Mouse (Mus musculus): ENCODE data around the gene Sys1.

The Sys1 gene

DNA sequence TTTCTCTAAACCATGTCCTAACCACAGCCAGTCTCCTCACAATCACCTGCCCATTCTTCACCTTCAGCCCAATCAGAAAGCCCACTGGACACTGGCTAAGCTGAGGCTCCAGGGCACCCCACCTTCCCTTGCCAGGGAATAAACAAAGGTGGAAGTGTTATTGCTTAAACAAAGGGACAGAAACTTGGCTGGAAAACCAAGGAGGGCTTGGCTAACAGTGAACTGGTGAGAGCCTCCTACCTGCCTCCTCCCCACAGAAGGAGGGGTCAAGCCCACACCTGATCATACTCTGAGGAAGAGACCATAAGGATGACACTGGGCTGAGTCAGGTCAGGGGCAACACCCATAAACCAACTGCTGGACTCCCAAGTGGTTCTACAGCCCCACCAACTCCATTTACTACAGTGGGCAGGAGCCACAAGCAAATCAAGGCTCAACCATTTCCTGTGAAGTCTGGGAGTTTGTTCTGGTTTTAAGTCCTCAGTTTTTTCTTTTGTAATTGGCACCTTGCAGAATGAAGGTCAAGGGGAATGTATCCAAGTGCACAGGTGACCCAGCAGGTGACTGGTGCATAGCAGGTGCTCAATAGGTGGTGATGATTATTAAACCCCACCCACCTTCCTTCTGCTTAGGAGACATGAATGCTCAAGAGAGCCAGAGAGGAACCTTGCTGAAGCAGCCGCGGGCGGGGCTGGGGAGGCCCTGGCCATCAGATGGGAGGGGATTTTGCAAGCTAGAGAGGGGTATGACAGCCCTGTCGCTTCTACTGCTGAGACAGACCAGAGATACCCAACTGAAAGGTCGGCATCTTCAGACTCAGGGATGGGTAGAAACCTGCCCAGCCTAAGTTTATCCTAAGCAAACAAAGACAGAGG lies 21.3 kb upstream of the Sys1 start:
- DNase-seq: no peak

DNA sequence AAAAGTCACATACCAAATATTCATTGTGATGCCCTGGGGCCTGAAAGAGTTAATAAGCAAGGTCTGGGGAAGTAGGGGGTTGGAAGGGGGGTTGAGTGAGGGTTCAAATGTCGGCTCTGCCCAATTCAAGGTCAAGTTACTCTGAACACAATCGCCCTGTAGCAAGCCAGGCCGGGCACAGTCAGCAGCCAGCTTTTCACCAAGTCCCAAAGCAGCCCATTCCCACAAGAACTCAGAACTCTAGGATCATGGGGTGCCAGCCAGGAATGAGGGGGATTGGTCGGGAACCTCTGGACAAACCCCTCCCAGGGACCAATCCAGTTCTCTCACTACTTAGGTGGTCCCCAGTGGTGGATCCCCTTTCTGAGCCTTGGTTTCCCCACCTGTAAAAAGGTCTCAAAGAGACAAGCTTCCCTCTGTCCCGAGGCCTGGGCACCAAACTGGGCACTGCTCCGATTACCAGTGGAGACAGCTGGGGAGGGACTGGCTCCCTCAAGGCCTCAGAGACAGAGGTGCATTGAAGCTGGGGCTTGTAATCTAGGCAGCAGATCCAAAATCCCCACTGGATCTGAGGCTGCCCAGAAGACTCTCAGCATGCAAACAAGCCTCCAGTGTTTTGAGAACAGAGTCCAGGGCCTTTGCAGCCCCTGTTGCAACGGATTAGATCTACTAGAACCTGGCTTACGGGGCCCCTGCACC lies 20.4 kb upstream of the Sys1 start:
- no peak for DNase-seq

DNA sequence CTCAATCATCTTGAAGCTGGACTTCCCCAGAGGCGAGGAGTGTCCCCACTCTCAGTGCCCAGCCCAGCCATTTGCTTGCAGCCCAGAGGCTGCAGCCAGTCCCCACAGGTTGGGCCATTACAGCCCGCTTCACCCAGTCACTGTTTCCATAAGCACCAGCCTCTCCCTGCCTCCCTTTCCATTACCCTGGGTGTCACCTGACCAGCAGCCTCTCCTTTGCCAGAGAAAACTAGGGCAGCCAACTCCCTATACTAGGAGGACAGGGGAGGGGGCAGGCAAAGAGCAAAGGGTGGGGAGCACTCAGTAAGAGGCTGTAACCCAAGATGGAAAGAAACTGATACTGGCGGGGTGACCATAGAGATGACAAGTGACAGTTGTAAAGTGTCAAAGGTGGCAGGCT lies 19.8 kb upstream of the Sys1 start:
- no peak for DNase-seq

DNA sequence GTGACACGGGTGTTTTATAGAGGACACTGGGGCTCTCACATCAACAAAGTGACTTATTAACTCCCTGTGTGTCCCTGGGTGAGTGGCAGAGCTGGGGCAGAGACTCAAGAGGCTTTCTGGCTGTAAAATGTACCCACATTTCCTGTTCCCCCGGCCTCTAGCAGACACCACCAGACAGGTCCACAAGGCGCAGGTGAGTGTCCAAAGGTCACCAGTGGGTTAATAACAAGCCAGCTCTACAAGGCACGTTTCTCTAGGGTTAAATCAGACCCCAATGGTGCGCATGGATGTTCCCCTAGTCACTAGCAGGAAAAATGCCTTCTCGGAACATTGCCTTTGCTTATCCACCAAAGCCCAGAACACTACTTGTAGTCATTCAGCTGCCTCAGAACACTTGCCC lies 19.1 kb upstream of the Sys1 start:
- DNase-seq: no peak

DNA sequence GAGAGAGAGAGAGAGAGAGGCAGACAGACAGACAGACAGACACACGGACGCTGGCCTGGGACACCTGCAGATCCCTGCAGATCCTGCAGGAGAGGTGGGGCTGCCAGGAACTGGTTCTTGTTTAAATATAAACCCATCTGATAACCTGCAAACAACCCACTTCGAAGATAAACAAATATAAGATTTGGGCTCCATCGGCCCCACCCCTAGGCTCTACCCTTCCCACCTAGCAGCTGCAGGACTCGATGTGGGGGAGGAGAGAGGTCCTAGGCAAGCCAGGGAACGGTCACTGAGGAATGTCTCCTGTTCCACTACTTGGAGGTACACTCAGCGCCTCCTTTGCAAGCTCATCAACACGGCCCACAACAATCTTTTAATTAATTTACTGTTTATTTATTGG lies 18.5 kb upstream of the Sys1 start:
- DNase-seq: no peak

DNA sequence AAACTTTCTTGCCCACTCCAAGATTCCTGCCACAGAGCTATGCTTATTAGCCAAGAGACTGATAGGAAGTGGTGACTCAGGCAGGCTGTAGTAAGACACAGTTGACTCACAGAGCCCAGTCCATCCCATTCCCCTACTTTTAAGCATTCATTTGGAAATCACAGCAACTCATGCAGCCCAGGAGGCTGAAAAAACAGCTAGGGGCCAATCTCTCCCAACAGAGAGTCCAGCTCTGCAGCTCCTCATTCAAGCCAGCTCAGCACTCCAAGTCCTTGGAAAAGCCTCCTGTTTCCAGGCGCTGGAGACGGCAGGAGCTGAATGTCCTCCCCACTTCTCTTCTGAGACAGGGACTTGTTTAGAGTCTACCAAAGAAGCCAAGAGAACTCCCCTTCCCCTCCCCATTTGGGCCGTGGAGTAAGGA lies 17.8 kb upstream of the Sys1 start:
- DNase-seq: no peak

DNA sequence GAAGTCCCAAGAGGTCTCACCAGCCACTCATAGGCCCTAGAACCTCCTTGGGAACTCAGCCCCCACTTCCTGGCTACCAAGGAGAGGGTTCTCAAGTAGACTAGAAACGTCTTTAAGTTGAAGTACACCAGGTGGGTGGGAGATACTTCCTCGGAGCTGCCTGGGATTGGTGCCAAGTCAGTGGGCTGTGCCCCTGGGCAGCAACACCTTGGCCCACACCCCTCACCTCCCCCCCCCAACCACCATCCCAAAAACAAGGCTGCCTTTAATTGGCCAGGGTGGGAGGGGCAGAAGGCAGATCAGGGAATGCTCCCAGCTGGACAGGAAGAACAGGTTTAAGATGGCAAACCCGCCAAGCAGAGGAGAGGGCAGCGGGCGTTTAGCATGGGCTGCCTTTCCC lies 16.4 kb upstream of the Sys1 start:
- DNase-seq: no peak

DNA sequence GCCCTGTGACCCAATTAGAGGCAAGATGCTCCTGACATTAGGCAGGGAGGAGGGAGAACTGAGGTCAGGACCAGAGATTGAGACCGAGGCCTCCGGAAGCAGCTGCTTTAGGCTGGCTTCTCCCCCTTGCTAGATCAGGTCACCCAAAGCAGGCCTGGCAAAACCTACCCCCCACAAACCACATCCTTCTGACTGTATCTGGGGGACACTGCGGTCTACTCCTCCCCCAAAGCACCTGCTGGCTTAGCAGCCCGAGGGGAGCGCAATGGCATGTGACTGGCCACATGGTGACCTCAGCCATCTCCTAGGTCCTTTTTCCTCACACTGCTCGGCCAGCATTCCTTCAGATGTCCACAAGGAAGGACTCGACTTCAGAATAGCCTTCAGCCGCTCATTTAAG lies 15.6 kb upstream of the Sys1 start:
- DNase-seq: no peak

DNA sequence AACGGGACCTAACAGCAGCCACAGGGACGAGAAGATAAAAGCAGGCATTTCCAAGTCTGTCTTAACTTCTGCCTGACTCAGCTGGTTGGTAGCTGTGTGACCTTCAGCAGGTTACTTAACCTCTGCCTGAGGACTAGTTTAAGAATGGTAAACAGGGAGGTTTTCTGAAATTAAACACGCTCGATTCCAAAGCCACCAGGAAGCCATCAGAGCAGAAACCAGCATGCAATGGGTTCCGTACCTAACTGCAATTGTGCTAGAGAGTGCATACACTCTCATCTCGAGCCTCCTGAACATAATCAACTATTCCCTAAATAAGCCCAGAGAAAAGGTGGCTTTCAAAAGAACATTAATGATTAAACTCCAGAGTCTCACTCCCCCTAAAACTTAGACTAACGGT lies 15.0 kb upstream of the Sys1 start:
- no peak for DNase-seq

DNA sequence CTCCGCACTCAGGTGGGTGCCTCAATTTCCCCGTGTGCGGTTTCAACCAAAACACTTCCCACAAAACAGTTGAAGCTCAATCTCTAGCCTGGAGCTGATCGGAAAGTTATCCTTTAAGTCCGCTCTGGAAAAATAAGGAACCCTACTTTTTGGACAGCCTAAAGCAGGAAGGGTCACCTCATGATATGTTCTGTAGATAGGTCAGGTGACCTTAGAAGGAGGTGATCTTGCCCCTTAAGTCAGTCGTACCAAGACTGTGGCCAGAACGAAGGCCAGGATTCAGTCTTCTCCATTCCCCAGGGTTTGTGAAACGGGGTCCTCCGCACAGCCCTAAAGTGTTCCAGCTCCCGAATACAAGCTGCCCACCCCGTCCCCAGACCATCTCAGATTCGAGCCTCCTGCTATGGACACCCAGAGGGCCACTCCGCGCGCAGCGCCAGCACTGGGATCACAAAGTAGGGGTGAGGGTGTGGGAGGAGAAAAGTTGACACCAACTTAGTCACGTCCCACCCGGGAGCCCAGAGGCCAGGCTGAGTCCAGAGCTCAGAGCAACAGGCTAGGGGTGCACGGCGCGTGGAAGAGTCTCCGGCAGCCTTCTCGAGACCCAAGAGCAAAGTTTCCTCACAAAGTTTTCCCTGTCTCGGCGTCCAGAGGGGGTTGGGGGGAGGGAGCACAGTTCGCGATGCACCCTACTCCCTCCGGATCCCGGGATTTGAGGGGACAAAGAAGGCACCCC lies 14.3 kb upstream of the Sys1 start:
- DNase-seq: no peak

DNA sequence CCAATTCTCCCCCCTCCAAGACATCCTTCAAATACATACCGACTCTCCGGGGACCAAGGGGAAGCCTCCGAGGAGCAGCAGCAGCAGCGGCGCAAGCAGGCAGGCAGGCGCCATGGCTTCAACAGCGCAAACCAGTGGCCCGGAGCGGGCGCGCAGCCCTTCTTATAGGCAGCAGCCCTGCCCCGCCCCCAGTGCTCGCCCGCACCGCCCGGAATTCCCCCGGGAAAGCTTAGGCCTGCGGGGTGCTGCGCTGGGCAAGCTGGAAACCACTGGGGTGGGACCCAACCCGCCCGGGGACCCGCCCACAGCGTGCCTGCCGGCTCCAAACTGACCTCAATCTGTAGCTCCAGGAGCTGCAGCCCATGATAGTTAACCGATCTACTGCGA lies 13.7 kb upstream of the Sys1 start:
- peak; percentile 75 for DNase-seq

DNA sequence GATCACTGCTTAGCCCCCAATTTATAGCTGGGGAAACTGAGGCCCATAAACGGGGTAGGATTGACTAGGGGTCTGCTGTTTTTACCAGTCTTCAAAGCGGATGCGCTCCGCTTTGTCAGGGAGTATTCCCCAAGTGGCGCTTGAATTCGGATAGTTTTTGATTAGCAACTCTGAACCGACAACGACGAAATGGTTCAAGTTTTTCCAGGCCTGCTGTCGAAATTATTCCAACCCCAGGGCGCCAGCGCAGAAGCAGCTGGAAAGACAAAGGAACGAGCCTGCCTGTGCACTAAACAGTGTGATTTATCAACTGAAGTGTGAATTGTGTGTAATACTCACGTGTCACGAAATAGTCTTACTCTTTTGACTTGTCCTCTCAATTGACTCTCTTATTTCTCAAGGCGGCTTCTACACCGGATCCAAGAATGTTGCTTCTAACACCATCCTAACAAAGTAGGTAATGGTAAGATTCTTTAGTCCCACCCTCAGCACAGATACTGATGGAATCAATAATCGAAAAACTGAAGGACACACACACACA lies 13.2 kb upstream of the Sys1 start, which contains the start of gene Sdc4:
Gene Sdc4, minus strand, starts transcription at position 428 of the 541 bp plus-strand sequence.
- no peak for DNase-seq

DNA sequence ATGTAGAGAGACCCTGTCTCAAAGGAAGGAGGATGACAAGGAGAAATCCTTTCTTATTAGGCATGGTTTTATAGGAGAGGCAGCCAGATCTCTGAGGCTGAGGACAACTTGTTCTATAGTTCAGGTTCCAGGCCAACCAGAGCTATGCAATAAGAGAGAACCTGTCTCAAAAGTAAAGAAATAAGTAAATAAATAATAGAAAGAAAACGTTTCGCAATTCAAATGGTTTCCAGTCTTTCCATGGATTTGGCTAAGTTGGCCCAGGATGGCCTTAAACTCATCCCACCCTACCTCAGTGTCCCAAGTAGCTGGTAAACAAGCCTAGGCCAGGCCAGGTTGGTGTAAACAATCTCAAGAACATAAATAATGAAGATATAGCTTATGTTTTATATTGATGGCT lies 12.1 kb upstream of the Sys1 start:
- DNase-seq: no peak

DNA sequence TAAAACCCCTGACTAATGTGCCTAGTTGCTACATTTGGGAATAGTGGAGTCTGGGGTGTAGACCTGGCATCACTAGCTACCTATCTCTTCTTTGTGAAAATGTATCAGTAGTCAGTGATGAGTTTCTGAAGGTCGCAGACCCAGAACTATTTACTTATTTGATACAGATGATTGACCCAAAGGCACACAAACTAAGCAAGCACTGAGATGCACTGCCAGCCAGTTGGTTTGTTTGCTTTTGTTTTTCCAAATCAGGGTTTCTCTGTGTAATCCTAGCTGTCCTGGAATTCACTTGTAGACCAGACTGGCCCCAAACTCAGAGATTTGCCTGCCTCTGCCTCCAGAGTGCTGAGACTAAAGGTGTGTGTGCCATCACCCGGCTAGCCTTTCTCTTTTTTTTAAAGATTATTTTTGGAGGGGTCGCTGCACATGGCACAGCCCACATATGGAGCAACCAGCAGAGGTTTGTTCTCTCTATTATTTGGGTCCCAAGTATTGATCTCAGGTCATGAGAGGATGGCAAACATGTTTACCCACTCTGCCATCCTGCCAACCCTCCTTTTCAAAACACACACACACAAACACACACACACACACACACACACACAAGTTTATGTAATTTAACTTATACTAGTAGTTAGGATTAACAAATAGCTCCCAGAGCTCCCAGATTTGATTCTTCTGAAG lies 11.2 kb upstream of the Sys1 start:
- DNase-seq: no peak

DNA sequence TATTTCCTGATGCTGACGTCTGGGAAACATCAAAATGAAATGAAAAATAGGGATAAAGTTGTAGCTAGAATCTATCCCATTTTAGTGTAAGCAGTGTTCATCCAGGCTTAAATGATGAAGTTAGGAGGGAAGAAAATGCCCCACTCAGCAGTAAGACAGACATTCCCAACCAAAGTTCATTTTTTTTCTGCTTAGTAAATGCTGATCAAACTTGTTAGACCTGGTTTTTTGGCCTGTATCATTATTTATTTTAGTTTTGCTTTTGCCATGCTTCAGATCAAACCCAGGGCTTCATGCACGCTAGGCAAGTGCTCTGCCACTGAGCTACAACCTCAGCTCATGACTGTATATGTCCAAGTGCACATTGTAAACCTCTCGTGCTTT lies 10.7 kb upstream of the Sys1 start:
- no peak for DNase-seq

DNA sequence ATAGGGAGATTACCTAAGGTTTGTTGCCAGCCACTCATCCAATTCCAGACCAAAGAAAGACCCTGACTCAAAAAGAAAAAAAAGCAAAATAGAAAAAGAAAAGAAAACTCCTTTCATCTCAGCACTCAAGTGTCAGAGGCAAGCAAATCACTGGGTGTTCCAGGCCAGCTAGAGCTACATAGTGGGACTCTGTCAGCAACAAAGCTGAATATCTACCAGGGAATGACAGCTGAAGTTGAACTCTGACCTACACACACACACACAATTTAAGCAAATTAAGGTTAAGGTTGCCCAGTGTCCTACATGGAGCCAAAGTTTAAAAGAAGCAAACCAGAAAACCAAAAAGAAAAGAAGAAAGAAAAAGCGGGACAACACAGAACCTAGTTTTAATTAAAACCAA lies 8.6 kb upstream of the Sys1 start:
- DNase-seq: no peak

DNA sequence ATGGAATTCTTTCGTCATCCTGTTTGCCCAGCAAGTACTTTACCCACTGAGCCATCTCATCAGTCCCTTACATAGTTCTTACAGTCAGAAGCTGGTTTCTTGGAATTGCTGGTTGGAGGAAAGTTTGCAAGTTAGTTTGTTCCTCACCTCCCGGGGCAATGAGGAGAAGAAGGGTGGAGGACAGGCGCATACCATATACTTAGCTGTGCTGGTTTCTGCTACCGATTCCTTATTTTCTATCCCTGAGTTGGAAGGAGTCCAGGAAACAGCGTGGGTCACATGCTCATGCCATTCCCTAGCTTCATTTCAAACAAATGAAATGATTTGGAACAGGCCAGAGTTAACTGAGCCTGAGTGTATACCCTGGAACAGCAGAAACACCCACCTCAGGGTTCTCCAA lies 7.8 kb upstream of the Sys1 start:
- DNase-seq: no peak

DNA sequence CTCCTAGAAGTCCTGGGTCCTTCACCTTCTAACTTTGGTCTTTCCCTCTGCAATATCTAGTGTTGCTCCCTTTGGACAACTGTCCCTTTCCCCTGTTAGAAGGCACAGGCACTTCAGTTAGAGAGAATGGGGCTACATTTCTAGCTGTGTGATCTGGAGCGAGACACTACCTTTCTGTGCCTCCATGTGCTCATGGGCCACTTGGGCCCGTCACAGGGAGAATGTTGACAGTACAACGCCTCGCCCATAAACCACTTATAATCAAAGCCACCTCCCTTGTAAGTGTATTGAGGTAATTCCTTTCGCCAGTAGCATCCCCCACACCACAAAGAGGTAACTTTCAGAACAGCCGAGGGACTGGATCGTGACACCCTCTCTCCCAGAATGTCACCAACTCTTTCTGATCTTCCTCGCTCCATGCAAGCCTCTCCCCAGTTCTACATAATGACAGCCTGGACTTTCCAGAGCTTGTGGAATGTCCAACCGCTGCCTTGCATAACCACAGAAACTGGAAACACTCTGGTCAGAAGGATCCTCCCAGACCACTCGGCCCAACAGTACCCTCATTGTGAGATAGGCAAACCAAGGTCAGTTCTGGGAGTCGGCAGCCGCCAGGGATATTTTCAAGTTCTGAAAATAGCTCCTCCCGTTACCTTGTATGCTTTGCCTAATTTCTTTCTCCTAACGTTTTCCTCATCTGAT lies 7.3 kb upstream of the Sys1 start:
- DNase-seq: no peak

DNA sequence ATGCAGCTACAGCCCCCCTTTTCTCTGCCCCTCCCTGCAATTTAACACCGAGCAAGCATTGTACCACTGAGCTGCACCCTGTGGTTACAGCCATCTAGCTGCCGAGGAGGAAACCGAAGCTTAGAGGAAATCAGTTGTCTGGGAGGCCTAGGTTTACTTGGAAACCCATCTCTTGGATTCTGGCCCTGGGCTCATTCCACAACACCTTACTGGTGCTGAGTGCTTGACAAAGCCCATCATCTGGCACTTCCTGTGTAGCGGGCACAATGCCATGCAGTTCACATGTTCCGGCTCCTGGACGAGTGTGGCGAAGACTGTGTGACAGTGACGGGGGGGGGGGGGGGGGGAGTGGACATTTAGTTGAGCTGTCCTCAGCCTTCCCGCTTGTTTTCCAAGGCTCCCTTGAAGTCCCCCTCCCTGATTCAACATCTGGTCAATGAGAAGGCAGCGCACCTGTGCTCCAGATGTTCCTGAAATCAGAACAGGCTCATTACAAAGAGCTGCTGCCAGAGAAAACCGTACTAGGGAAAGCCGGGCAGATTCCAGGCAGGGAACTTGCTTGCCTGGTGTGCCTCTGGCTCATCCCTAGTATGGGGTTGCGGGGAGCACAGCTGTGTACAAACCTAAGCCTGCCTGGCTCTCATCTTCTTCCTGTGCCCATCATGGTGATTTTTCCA lies 4.6 kb upstream of the Sys1 start:
- no peak for DNase-seq

DNA sequence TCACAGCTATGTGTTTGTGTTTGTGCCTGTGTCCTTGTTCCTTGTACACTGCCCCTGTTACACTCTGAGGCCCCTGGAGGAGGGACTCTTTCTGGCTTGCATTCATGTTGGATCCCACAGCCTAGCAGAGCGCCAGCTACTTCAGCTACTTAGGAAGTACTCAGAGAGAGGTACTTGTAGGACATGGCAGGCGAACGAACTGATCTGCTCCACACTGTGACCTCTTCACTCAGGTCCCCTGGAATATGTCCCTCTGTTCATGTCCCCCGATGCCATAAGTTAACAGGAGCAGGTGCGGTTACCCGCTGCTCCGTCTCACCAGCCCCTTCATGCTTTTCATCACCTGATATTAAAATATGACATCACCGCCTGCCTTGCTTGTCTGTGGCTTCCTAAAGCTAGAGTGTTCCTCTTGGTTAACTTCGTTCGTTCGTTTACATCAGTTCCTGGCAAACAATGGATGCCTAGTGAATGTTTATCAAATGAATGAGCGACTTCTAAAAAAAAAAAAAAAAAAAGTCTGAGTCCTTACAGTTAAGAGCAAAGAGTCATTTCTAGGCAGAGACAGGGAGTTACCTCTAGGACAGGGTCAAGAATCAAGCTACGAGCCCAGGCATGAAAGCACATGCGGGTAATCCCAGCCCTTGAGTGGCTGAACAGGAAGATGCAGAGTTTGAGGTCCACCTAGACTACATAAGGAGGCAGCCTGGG lies 3.6 kb upstream of the Sys1 start:
- DNase-seq: no peak

DNA sequence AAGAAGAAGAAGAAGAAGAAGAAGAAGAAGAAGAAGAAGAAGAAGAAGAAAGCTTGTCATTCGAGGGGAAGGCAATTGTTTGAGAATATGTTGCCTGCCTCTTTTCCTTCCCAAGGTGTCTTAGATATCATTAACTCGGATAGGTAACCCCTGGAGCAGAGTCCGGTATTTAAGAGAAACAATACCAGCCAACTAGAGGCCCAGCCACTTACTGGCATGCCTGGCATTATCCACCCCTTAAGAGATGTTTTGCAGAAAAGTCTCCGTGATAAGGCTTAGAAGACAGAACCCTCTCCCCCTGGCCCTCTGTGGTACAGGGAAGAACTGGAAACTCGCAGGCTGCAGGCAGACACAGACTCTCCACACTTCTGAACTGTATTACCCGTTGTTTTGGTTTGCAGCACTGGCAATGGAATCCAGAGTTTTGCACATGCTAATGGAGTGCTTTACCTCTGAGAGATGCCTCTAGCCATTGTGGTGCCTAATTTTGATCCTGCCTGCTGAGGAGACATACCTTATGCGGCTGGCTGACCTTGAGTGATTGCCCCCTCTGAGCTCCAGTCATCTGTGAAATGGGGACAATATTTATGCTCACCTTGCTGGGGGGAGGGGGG lies 2.8 kb upstream of the Sys1 start:
- no peak for DNase-seq

Measured in right cerebral cortex, postnatal 14 days (tissue).